Comparison of ENCODE assay signal across 8 mouse cellular contexts in the genomic region with DNA sequence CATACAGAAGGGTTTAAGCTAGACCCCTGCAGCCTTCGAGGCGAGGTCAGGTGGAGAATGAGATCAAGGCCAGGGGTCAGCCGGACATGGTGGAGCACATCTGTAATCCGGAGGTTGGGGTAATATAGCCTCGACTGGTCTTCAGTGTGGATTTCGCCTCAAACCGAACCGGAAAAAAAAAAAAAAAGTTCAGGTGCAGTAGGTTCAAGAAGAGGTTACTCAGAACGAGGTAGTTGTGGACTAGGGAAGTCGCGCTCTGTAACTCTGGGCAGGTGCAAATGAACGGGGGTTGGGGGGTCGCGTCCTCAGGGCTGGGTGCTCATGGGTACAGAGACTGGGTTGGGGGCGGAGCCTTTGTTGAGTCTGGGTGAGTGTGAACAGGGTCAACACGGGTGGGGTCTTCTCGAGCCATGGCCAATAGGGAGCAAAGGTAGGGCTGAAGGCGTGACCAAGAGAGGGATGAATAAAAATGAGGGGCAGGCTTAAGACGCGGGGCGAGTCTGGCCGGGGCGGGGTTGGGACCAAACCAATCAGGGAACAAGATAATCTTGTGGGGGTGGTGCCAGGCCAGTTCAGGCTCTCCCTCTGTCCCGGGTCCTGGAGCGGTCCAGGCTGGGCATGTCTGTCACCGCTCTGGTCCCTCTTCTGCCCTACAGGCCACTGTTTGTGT. TPM values are rescaled to one million over a fixed set of nuclear protein-coding genes. Genes with fewer than 3 reads are reported as not detected.
DNase-seq lines count a peak whose midpoint lies in the region; ATAC-seq lines count a peak whose summit lies in the region.

No protein-coding gene starts in this region.

- peak overlapping the region; percentile 35; the same call in 1 of the 2 replicates for H3K9ac ChIP-seq in hindbrain, embryonic 12.5 days

- no peak overlapping the region for H3K27ac ChIP-seq in hindbrain, embryonic 12.5 days

- H3K27me3 ChIP-seq in hindbrain, embryonic 12.5 days: peaks cover 33% of the 10 kb centered on the region

- H3K4me3 ChIP-seq in hindbrain, embryonic 12.5 days: peak overlapping the region; percentile 36

- peak overlapping the region; percentile 64 for H3K4me2 ChIP-seq in hindbrain, embryonic 12.5 days (replicated peaks)

- WGBS in hindbrain, embryonic 12.5 days: 2% methylated on average over 26 of the region's 26 CpGs

- no peaks in the 10 kb centered on the region for H3K9me3 ChIP-seq in hindbrain, embryonic 12.5 days (replicated peaks)

- peaks cover 12% of the 10 kb centered on the region for H3K4me1 ChIP-seq in hindbrain, embryonic 12.5 days

- peak; percentile 85 for ATAC-seq in hindbrain, embryonic 12.5 days (ENCODE audit: low FRiP score)

- H3K36me3 ChIP-seq in hindbrain, embryonic 12.5 days: no peaks in the 10 kb centered on the region

- DNase-seq in layer of hippocampus, adult 11-12 months (ENCODE audit: low spot score): peak; percentile 71
- no peak for DNase-seq in layer of hippocampus, adult 9-10 months (ENCODE audit: low spot score)
- DNase-seq in cerebellum, adult 9-10 months: peak; percentile 67
- peak; percentile 11 to 57 for DNase-seq in frontal cortex, adult 2 months (ENCODE audit: extremely low spot score in 1 of 2, low spot score in 1 of 2)
- peak; percentile 30 for DNase-seq in left cerebral cortex, adult 11 months (ENCODE audit: low spot score)
- peak; percentile 77 to 84 for DNase-seq in lung, postnatal 4 days
- DNase-seq in spleen, adult 12 weeks (ENCODE audit: low spot score): peak; percentile 13

RNA-seq across cellular contexts. Expression of gene Sec14l5, which starts 0.4 kb away (rescaled TPM):
- 8.0 and 9.2 TPM in 2 replicates for polyA plus RNA-seq in frontal cortex, adult 2 months (2012; rRNA removed)
- polyA plus RNA-seq in hindbrain, embryonic 12.5 days (2016; fragmentation: Nextera tagmentation; extraction: Ambion mirVana): 1.1 and 1.4 TPM in 2 replicates

RNA-seq across cellular contexts. Expression of gene Ppl, which starts 14.3 kb away (rescaled TPM):
- polyA plus RNA-seq in frontal cortex, adult 2 months (2012; rRNA removed): 0.17 and 0.24 TPM in 2 replicates
- 1.3 and 1.7 TPM in 2 replicates for polyA plus RNA-seq in hindbrain, embryonic 12.5 days (2016; fragmentation: Nextera tagmentation; extraction: Ambion mirVana)

RNA-seq across cellular contexts. Expression of gene Nagpa, which starts 57.3 kb away (rescaled TPM):
- polyA plus RNA-seq in frontal cortex, adult 2 months (2012; rRNA removed): 19.2 and 20.1 TPM in 2 replicates
- 12.9 and 14.1 TPM in 2 replicates for polyA plus RNA-seq in hindbrain, embryonic 12.5 days (2016; fragmentation: Nextera tagmentation; extraction: Ambion mirVana)
